Mouse (Mus musculus) megakaryocyte, embryonic 14.5 days (primary cell): ENCODE results near the gene Nfib.

ENCODE experiments used
- FLI1 ChIP-seq: IDR thresholded peaks from 2 replicates; pipeline ENCODE4 v1.6.1; 2012; ENCODE audit warnings: low read length, inconsistent platforms, mixed read lengths
- GATA1 ChIP-seq: IDR thresholded peaks from 3 replicates; pipeline ENCODE4 v1.6.1; 2012; ENCODE audit warnings: mixed read lengths, low read length, inconsistent platforms, borderline replicate concordance

DNA sequence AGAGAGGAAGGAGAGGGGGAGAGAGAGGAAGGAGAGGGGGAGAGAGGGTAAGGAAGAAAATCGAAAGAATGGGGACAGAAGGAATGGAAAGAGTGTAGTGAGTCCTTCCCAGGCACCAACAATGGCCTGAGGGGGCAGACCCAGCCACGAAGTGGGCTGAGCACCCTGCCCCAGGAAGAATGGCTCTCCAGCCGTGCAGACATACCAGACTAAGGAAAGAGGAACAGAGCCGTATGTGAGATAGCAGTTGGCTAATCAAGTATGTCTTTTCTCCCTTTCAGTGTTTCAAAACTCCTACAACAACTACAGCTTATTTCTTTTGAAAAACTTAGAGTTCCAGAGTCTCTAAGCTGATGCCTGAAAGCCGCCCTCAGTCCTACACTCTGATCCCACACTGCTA lies 28.8 kb upstream of the Nfib start:
- no peak for TF ChIP-seq GATA1
- no peak for TF ChIP-seq FLI1
